In genomic region chr6:38698233-38698889, GRCm38 (mm10) we compare ENCODE assay signal across 13 mouse cellular contexts. TPM values are rescaled to one million over a fixed set of nuclear protein-coding genes. Genes with fewer than 3 reads are reported as not detected.
A peak's percentile ranks its signal among the peaks of the same experiment; 100 is the strongest.
DNase-seq lines count a peak whose midpoint lies in the region; ATAC-seq and TF ChIP-seq lines count a peak whose summit lies in the region.
"Had no signal": no experiment of that assay in that cellular context is flagged by ENCODE, and none has a peak within 500 bp of the region (broad histone marks: within the 10 kb centered on the region; RNA-seq: fewer than 3 reads in every experiment).

No protein-coding gene starts in this region.

- peaks cover 62% of the 10 kb centered on the region for H3K36me3 ChIP-seq in kidney, postnatal 0 days (ENCODE audit: insufficient read depth, low read length)
- peaks cover 70% of the 10 kb centered on the region for H3K36me3 ChIP-seq in kidney, embryonic 14.5 days (ENCODE audit: control insufficient read depth, insufficient read depth, low read length)
- peaks cover 86% of the 10 kb centered on the region for H3K36me3 ChIP-seq in neural tube, embryonic 12.5 days
- peaks cover 69% of the 10 kb centered on the region for H3K36me3 ChIP-seq in neural tube, embryonic 15.5 days
- H3K36me3 ChIP-seq in intestine, embryonic 14.5 days (ENCODE audit: control insufficient read depth, insufficient read depth, low read length) = peaks cover 78% of the 10 kb centered on the region
- peaks cover 14% of the 10 kb centered on the region for H3K36me3 ChIP-seq in stomach, embryonic 16.5 days (ENCODE audit: control insufficient read depth, insufficient read depth, low read length)

- peak; percentile 58 for DNase-seq in kidney, postnatal 0 days (ENCODE audit: low spot score)
- DNase-seq in intestine, embryonic 14.5 days (ENCODE audit: low spot score) = no peak
- no peak for DNase-seq in embryo, embryonic 10 days (ENCODE audit: low spot score)
- no peak for DNase-seq in thymus, postnatal 14 days
- DNase-seq: cerebellum, postnatal 10 days; kidney, adult 8-10 months; liver, postnatal 0 days had no signal

- H3K4me1 ChIP-seq in kidney, postnatal 0 days (replicated peaks; ENCODE audit: insufficient read depth, low read length) = no peaks in the 10 kb centered on the region
- no peaks in the 10 kb centered on the region for H3K4me1 ChIP-seq in kidney, embryonic 14.5 days (ENCODE audit: control insufficient read depth, insufficient read depth, low read length)
- H3K4me1 ChIP-seq in neural tube, embryonic 12.5 days = peaks cover 3% of the 10 kb centered on the region; the same call in 1 of the 2 replicates
- 0 out of 2 replicates have a peak, but pooled peaks cover 4% of the 10 kb centered on the region for H3K4me1 ChIP-seq in neural tube, embryonic 15.5 days
- peaks cover 9% of the 10 kb centered on the region for H3K4me1 ChIP-seq in intestine, embryonic 14.5 days (replicated peaks; ENCODE audit: control insufficient read depth, insufficient read depth, low read length)
- peaks cover 5% of the 10 kb centered on the region for H3K4me1 ChIP-seq in stomach, embryonic 16.5 days (ENCODE audit: control insufficient read depth, insufficient read depth, low read length)

- no peak overlapping the region for H3K9ac ChIP-seq in kidney, postnatal 0 days (ENCODE audit: low read depth, low read length)
- no peak overlapping the region for H3K9ac ChIP-seq in kidney, embryonic 14.5 days (ENCODE audit: low read depth, low read length)
- H3K9ac ChIP-seq in neural tube, embryonic 12.5 days = no peak overlapping the region
- H3K9ac ChIP-seq in neural tube, embryonic 15.5 days (replicated peaks) = no peak overlapping the region
- H3K9ac ChIP-seq in intestine, embryonic 14.5 days (ENCODE audit: low read length) = no peak overlapping the region
- no peak overlapping the region; the same call in 1 of the 2 replicates for H3K9ac ChIP-seq in stomach, embryonic 16.5 days (ENCODE audit: low read length)
- H3K9ac ChIP-seq: liver, postnatal 0 days had no signal

- no peak overlapping the region for H3K4me3 ChIP-seq in kidney, postnatal 0 days (replicated peaks; ENCODE audit: low read depth, low read length)
- no peak overlapping the region for H3K4me3 ChIP-seq in kidney, embryonic 14.5 days (ENCODE audit: low read length)
- no peak overlapping the region for H3K4me3 ChIP-seq in neural tube, embryonic 12.5 days
- no peak overlapping the region for H3K4me3 ChIP-seq in neural tube, embryonic 15.5 days (replicated peaks)
- no peak overlapping the region for H3K4me3 ChIP-seq in intestine, embryonic 14.5 days (ENCODE audit: low read depth, low read length)
- H3K4me3 ChIP-seq in stomach, embryonic 16.5 days (replicated peaks; ENCODE audit: low read length) = no peak overlapping the region
- H3K4me3 ChIP-seq: embryonic facial prominence, embryonic 13.5 days; myocyte had no signal

- peak; percentile 47; the same call in 1 of the 2 replicates for ATAC-seq in kidney, postnatal 0 days (replicated peaks; ENCODE audit: low FRiP score, low read depth)
- no peak; the same call in 1 of the 2 replicates for ATAC-seq in kidney, embryonic 14.5 days (ENCODE audit: low FRiP score, low TSS enrichment)
- peak; percentile 7; the same call in 1 of the 2 replicates for ATAC-seq in neural tube, embryonic 12.5 days (ENCODE audit: low FRiP score, low read depth)
- ATAC-seq in neural tube, embryonic 15.5 days (ENCODE audit: low FRiP score) = no peak
- ATAC-seq in intestine, embryonic 14.5 days (replicated peaks; ENCODE audit: low FRiP score, low TSS enrichment, low read depth) = peak; percentile 54; the same call in 1 of the 2 replicates
- peak; percentile 57; the same call in 1 of the 2 replicates for ATAC-seq in stomach, embryonic 16.5 days (ENCODE audit: insufficient read depth, low FRiP score)
- ATAC-seq: liver, postnatal 0 days had no signal

- 90% methylated on average over 18 of the region's 18 CpGs for WGBS in kidney, postnatal 0 days
- WGBS in kidney, embryonic 14.5 days = 91% methylated on average over 18 of the region's 18 CpGs
- WGBS in neural tube, embryonic 12.5 days = 96% methylated on average over 18 of the region's 18 CpGs
- WGBS in neural tube, embryonic 15.5 days = 94% methylated on average over 18 of the region's 18 CpGs
- 68% methylated on average over 18 of the region's 18 CpGs for WGBS in intestine, embryonic 14.5 days
- WGBS in stomach, embryonic 16.5 days = 74% methylated on average over 18 of the region's 18 CpGs

- no peaks in the 10 kb centered on the region for H3K27me3 ChIP-seq in kidney, postnatal 0 days (ENCODE audit: insufficient read depth, low read length)
- no peaks in the 10 kb centered on the region for H3K27me3 ChIP-seq in kidney, embryonic 14.5 days (ENCODE audit: control insufficient read depth, insufficient read depth, low read length)
- no peaks in the 10 kb centered on the region for H3K27me3 ChIP-seq in neural tube, embryonic 12.5 days (replicated peaks)
- H3K27me3 ChIP-seq in neural tube, embryonic 15.5 days (replicated peaks) = no peaks in the 10 kb centered on the region
- no peaks in the 10 kb centered on the region for H3K27me3 ChIP-seq in intestine, embryonic 14.5 days (replicated peaks; ENCODE audit: control insufficient read depth, insufficient read depth, low read length)
- H3K27me3 ChIP-seq in stomach, embryonic 16.5 days (ENCODE audit: control insufficient read depth, insufficient read depth, low read length) = no peaks in the 10 kb centered on the region
- H3K27me3 ChIP-seq: embryonic facial prominence, embryonic 13.5 days had no signal

- no peak overlapping the region for H3K27ac ChIP-seq in kidney, postnatal 0 days
- H3K27ac ChIP-seq in kidney, embryonic 14.5 days (ENCODE audit: low read depth, low read length) = no peak overlapping the region
- no peak overlapping the region for H3K27ac ChIP-seq in neural tube, embryonic 12.5 days
- no peak overlapping the region for H3K27ac ChIP-seq in neural tube, embryonic 15.5 days (replicated peaks)
- peak overlapping the region; percentile 82 for H3K27ac ChIP-seq in intestine, embryonic 14.5 days (ENCODE audit: low read depth)
- H3K27ac ChIP-seq in stomach, embryonic 16.5 days (ENCODE audit: low read length) = peak overlapping the region; percentile 29
- H3K27ac ChIP-seq: embryonic facial prominence, embryonic 13.5 days had no signal

- H3K4me2 ChIP-seq in kidney, postnatal 0 days (ENCODE audit: low read length) = no peak overlapping the region
- H3K4me2 ChIP-seq in kidney, embryonic 14.5 days (replicated peaks; ENCODE audit: low read depth, low read length) = no peak overlapping the region
- H3K4me2 ChIP-seq in neural tube, embryonic 12.5 days (replicated peaks) = no peak overlapping the region
- H3K4me2 ChIP-seq in neural tube, embryonic 15.5 days = no peak overlapping the region
- no peak overlapping the region for H3K4me2 ChIP-seq in intestine, embryonic 14.5 days (ENCODE audit: low read length)
- H3K4me2 ChIP-seq in stomach, embryonic 16.5 days (ENCODE audit: low read depth, low read length) = no peak overlapping the region
- H3K4me2 ChIP-seq: embryonic facial prominence, embryonic 13.5 days had no signal

- TF ChIP-seq CTCF in kidney, postnatal 0 days (IDR thresholded peaks at IDR 0.05; ENCODE audit: low read depth) = no peak

- H3K9me3 ChIP-seq in kidney, postnatal 0 days (replicated peaks; ENCODE audit: low read length) = no peaks in the 10 kb centered on the region
- H3K9me3 ChIP-seq in kidney, embryonic 14.5 days (ENCODE audit: control insufficient read depth, low read length) = no peaks in the 10 kb centered on the region
- no peaks in the 10 kb centered on the region for H3K9me3 ChIP-seq in neural tube, embryonic 12.5 days
- H3K9me3 ChIP-seq in neural tube, embryonic 15.5 days (replicated peaks) = no peaks in the 10 kb centered on the region
- no peaks in the 10 kb centered on the region for H3K9me3 ChIP-seq in intestine, embryonic 14.5 days (ENCODE audit: control insufficient read depth, low read length)
- H3K9me3 ChIP-seq in stomach, embryonic 16.5 days (replicated peaks; ENCODE audit: control insufficient read depth, low read length) = no peaks in the 10 kb centered on the region
- H3K9me3 ChIP-seq: embryonic facial prominence, embryonic 13.5 days had no signal

RNA-seq across cellular contexts. Expression of gene Clec2l, which starts 35.5 kb away (rescaled TPM):
- 0.68 and 1.6 TPM in 2 replicates for polyA plus RNA-seq in kidney, postnatal 0 days (2015; fragmentation: Nextera tagmentation; extraction: Ambion mirVana)
- 1.1 and 1.3 TPM in 2 replicates for polyA plus RNA-seq in kidney, embryonic 14.5 days (2014; fragmentation: Nextera tagmentation; extraction: Ambion mirVana)
- polyA plus RNA-seq in neural tube, embryonic 12.5 days (2016; fragmentation: Nextera tagmentation; extraction: Ambion mirVana) = 7.3 and 7.8 TPM in 2 replicates
- polyA plus RNA-seq in neural tube, embryonic 15.5 days (2015; fragmentation: Nextera tagmentation; extraction: Ambion mirVana) = 25.4 and 40.3 TPM in 2 replicates
- polyA plus RNA-seq in intestine, embryonic 14.5 days (2014; fragmentation: Nextera tagmentation; extraction: Ambion mirVana) = 1.4 and 1.6 TPM in 2 replicates
- 0.52 and 0.70 TPM in 2 replicates for polyA plus RNA-seq in stomach, embryonic 16.5 days (2015; fragmentation: Nextera tagmentation; extraction: Ambion mirVana)
- polyA plus RNA-seq: liver, postnatal 0 days had no signal

Comparison
In these comparisons a context has a peak if more than half of its experiments do, and no peak if none do; other contexts are left out.
1. ATAC-seq: peak in kidney, postnatal 0 days (single experiment), neural tube, embryonic 12.5 days (single experiment), intestine, embryonic 14.5 days (single experiment) and stomach, embryonic 16.5 days (single experiment); none in kidney, embryonic 14.5 days (single experiment) and neural tube, embryonic 15.5 days (single experiment).
2. H3K27ac ChIP-seq: peak in intestine, embryonic 14.5 days (single experiment) and stomach, embryonic 16.5 days (single experiment); none in kidney, postnatal 0 days (single experiment), kidney, embryonic 14.5 days (single experiment), neural tube, embryonic 12.5 days (single experiment) and neural tube, embryonic 15.5 days (single experiment).